Mouse (Mus musculus): Measurements from ENCODE around the gene Emilin2. TPM values are rescaled to one million over a fixed set of nuclear protein-coding genes. Genes with fewer than 3 reads are reported as not detected.

Gene Emilin2
- polyA plus RNA-seq, 1 experiment from 2014 or later: 12.0 TPM

DNA sequence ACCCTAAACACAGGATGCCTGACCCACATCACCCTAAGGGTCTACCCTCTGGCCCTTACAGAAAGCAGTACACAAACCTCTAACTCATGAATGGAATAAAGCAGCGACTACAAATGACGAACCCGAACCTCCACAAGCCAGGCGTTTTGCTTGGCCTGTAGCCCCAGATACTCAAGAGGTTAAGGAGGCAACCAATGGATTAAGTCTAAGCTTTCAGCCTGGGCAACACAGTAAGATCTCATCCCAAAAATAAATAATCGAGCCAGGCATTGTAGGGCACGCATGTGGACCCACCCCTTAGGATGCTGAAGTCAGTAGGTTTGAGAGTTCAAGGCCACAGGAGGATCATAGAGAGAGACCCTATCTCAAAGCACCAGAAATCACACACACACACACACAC, 5.7 kb downstream of the Emilin2 start:
- no peak overlapping the region for H3K4me3 ChIP-seq (ENCODE audit: low read depth, low read length)
- H3K4me1 ChIP-seq (ENCODE audit: insufficient read depth): peaks cover 7% of the 10 kb centered on the region
- H3K27me3 ChIP-seq (ENCODE audit: insufficient read depth, low read length): peaks cover 14% of the 10 kb centered on the region
- no peaks in the 10 kb centered on the region for H3K9me3 ChIP-seq (ENCODE audit: low read length)
- DNase-seq (peak; percentile 9), ATAC-seq (no peak)
- TF ChIP-seq CTCF (IDR thresholded peaks at IDR 0.05; ENCODE audit: low read depth) (no peak), EP300 (IDR thresholded peaks at IDR 0.05; ENCODE audit: low read depth) (no peak)
- WGBS (ENCODE audit: insufficient replicate concordance): 86% methylated on average over 6 of the region's 6 CpGs
- no peaks in the 10 kb centered on the region for H3K36me3 ChIP-seq (replicated peaks; ENCODE audit: insufficient read depth, low read length)
- no peak overlapping the region for H3K27ac ChIP-seq (ENCODE audit: low read depth)
- H3K9ac ChIP-seq (replicated peaks): no peak overlapping the region
- no peak overlapping the region for H3K4me2 ChIP-seq (ENCODE audit: low read depth, low read length)

- DNase-seq (no peak), ATAC-seq (no peak)
- Histone ChIP-seq H3K9me3 (ENCODE audit: low read length) (no peaks in the 10 kb centered on the region), H3K4me2 (ENCODE audit: low read depth, low read length) (no peak overlapping the region), H3K36me3 (replicated peaks; ENCODE audit: insufficient read depth, low read length) (no peaks in the 10 kb centered on the region), H3K27ac (ENCODE audit: low read depth) (no peak overlapping the region), H3K9ac (replicated peaks) (no peak overlapping the region), H3K4me1 (ENCODE audit: insufficient read depth) (no peaks in the 10 kb centered on the region), H3K4me3 (ENCODE audit: low read depth, low read length) (no peak overlapping the region), H3K27me3 (ENCODE audit: insufficient read depth, low read length) (no peaks in the 10 kb centered on the region)
- TF ChIP-seq EP300 (IDR thresholded peaks at IDR 0.05; ENCODE audit: low read depth) (no peak), CTCF (IDR thresholded peaks at IDR 0.05; ENCODE audit: low read depth) (no peak)
- 80% methylated on average over 6 of the region's 6 CpGs for WGBS (ENCODE audit: insufficient replicate concordance)
Measured at GRCm38 (mm10) chr17:71303444-71303843, 8.3 kb downstream of the Emilin2 start.

DNA sequence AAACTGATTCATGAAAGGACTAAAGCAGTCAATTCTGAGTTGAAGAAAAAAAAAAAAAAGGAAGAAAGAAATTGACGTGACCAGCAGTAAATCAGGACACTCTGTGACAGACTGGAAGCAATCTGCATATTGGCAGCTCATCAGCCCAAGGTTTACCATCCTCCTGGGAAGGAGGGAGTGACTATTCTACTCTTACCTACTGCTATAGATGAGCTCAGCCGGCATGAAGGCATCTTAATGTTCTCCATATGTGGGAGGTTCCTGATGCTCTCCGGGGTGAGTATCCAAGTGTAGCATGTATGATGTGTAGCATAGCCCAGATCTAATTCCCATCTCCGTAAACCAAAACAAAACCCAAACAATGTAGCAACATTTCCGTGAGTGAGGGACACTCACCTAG, 10.4 kb downstream of the Emilin2 start:
- H3K27ac ChIP-seq (ENCODE audit: low read depth): no peak overlapping the region; the same call in 1 of the 2 replicates
- DNase-seq: no peak
- WGBS (ENCODE audit: insufficient replicate concordance): 76% methylated on average over 5 of the region's 5 CpGs
- no peaks in the 10 kb centered on the region for H3K36me3 ChIP-seq (replicated peaks; ENCODE audit: insufficient read depth, low read length)
- no peak overlapping the region for H3K4me2 ChIP-seq (ENCODE audit: low read depth, low read length)
- H3K27me3 ChIP-seq (ENCODE audit: insufficient read depth, low read length): no peaks in the 10 kb centered on the region
- H3K9me3 ChIP-seq (ENCODE audit: low read length): no peaks in the 10 kb centered on the region
- no peaks in the 10 kb centered on the region for H3K4me1 ChIP-seq (ENCODE audit: insufficient read depth)
- ATAC-seq: no peak
- no peak overlapping the region for H3K4me3 ChIP-seq (ENCODE audit: low read depth, low read length)
- H3K9ac ChIP-seq (replicated peaks): no peak overlapping the region
- TF ChIP-seq EP300 (IDR thresholded peaks at IDR 0.05; ENCODE audit: low read depth): no peak
- no peak for TF ChIP-seq CTCF (IDR thresholded peaks at IDR 0.05; ENCODE audit: low read depth)

DNA sequence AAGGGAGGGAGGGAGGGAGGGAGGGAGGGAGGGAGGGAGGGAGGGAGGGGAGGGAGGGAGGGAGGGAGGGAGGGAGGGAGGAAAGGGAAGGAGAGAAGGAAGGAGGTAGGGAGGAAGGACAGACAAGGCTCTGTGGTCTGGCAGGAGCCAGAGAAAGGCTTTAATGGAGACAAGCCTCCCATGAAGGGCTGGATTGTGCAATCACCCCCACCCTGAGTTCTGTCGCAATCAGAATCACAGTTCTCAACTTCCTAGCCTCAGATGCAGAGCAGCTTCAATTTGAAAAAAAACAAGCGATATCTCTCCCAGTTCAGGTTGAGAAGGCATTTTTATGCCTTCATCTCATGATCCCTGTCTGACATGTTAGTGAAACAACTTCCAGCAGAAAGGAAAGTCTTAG, 11.4 kb downstream of the Emilin2 start:
- no peak for TF ChIP-seq CTCF (IDR thresholded peaks at IDR 0.05; ENCODE audit: low read depth)
- TF ChIP-seq EP300 (IDR thresholded peaks at IDR 0.05; ENCODE audit: low read depth): no peak
- no peaks in the 10 kb centered on the region for H3K27me3 ChIP-seq (ENCODE audit: insufficient read depth, low read length)
- DNase-seq (peak; percentile 66), ATAC-seq (peak; percentile 58; the same call in 1 of the 2 replicates)
- no peaks in the 10 kb centered on the region for H3K36me3 ChIP-seq (replicated peaks; ENCODE audit: insufficient read depth, low read length)
- H3K4me2 ChIP-seq (ENCODE audit: low read depth, low read length): no peak overlapping the region
- 35% methylated on average over 2 of the region's 2 CpGs for WGBS (ENCODE audit: insufficient replicate concordance)
- H3K9ac ChIP-seq (replicated peaks): no peak overlapping the region
- H3K4me1 ChIP-seq (ENCODE audit: insufficient read depth): peaks cover 2% of the 10 kb centered on the region; the same call in 1 of the 2 replicates
- H3K4me3 ChIP-seq (ENCODE audit: low read depth, low read length): no peak overlapping the region
- H3K9me3 ChIP-seq (ENCODE audit: low read length): no peaks in the 10 kb centered on the region
- peak overlapping the region; percentile 46 for H3K27ac ChIP-seq (ENCODE audit: low read depth)

- Histone ChIP-seq H3K9ac (replicated peaks) (no peak overlapping the region), H3K4me3 (ENCODE audit: low read depth, low read length) (no peak overlapping the region), H3K36me3 (replicated peaks; ENCODE audit: insufficient read depth, low read length) (no peaks in the 10 kb centered on the region), H3K27ac (ENCODE audit: low read depth) (peak overlapping the region; percentile 46), H3K27me3 (ENCODE audit: insufficient read depth, low read length) (no peaks in the 10 kb centered on the region), H3K9me3 (ENCODE audit: low read length) (no peaks in the 10 kb centered on the region), H3K4me2 (ENCODE audit: low read depth, low read length) (no peak overlapping the region), H3K4me1 (ENCODE audit: insufficient read depth) (peaks cover 7% of the 10 kb centered on the region; the same call in 1 of the 2 replicates)
- DNase-seq: no peak
- TF ChIP-seq CTCF (IDR thresholded peaks at IDR 0.05; ENCODE audit: low read depth) (no peak), EP300 (IDR thresholded peaks at IDR 0.05; ENCODE audit: low read depth) (no peak)
- ATAC-seq: peak; percentile 66; the same call in 1 of the 2 replicates
- 63% methylated on average over 4 of the region's 4 CpGs for WGBS (ENCODE audit: insufficient replicate concordance)
Measured at GRCm38 (mm10) chr17:71299879-71300278, 11.9 kb downstream of the Emilin2 start.

GRCm38 (mm10) chr17:71294570-71294969, 17.2 kb downstream of the Emilin2 start:
- Histone ChIP-seq H3K9me3 (ENCODE audit: low read length) (no peaks in the 10 kb centered on the region), H3K27ac (ENCODE audit: low read depth) (no peak overlapping the region), H3K9ac (replicated peaks) (no peak overlapping the region), H3K27me3 (ENCODE audit: insufficient read depth, low read length) (no peaks in the 10 kb centered on the region), H3K4me2 (ENCODE audit: low read depth, low read length) (peak overlapping the region; percentile 26; the same call in 1 of the 2 replicates), H3K4me1 (ENCODE audit: insufficient read depth) (peaks cover 52% of the 10 kb centered on the region), H3K4me3 (ENCODE audit: low read depth, low read length) (no peak overlapping the region), H3K36me3 (replicated peaks; ENCODE audit: insufficient read depth, low read length) (no peaks in the 10 kb centered on the region)
- no peak for ATAC-seq
- no peak for DNase-seq
- TF ChIP-seq CTCF (IDR thresholded peaks at IDR 0.05; ENCODE audit: low read depth): no peak
- TF ChIP-seq EP300 (IDR thresholded peaks at IDR 0.05; ENCODE audit: low read depth): no peak
- 40% methylated on average over 3 of the region's 3 CpGs for WGBS (ENCODE audit: insufficient replicate concordance)

DNA sequence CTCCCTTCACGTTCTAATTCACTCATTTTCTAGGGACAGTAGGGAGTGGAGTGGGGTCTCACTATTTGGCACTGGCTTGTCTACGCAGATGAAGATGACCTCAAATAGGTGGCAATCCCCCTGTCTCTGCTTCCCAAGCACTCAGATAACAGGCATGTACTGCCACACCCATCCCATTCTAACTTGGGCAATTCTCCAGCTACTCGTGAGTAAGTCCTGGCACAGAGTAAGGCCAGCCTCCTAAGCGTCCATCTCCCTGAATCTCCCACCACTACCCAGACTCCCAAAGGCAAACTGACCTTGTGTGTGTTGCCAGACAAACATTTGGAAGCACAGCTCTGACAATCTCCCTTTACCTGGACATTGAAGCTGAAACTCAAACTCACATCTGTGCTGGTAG, 18.9 kb downstream of the Emilin2 start:
- DNase-seq: no peak
- peak overlapping the region; percentile 49; the same call in 1 of the 2 replicates for H3K27ac ChIP-seq (ENCODE audit: low read depth)

More for the DNA sequence above, 18.9 kb downstream of the Emilin2 start:
- ATAC-seq: no peak
- H3K9ac ChIP-seq (replicated peaks): no peak overlapping the region
- H3K9me3 ChIP-seq (ENCODE audit: low read length): no peaks in the 10 kb centered on the region
- WGBS (ENCODE audit: insufficient replicate concordance): 45% methylated on average over 4 of the region's 4 CpGs
- no peaks in the 10 kb centered on the region for H3K27me3 ChIP-seq (ENCODE audit: insufficient read depth, low read length)
- no peak overlapping the region for H3K4me3 ChIP-seq (ENCODE audit: low read depth, low read length)
- no peaks in the 10 kb centered on the region for H3K36me3 ChIP-seq (replicated peaks; ENCODE audit: insufficient read depth, low read length)
- H3K4me1 ChIP-seq (ENCODE audit: insufficient read depth): peaks cover 66% of the 10 kb centered on the region
- no peak for TF ChIP-seq EP300 (IDR thresholded peaks at IDR 0.05; ENCODE audit: low read depth)
- no peak for TF ChIP-seq CTCF (IDR thresholded peaks at IDR 0.05; ENCODE audit: low read depth)
- peak overlapping the region; percentile 29 for H3K4me2 ChIP-seq (ENCODE audit: low read depth, low read length)

Data from liver, postnatal 0 days (tissue).